Mouse (Mus musculus) intestine, embryonic 15.5 days (tissue): ENCODE results near the gene C77080. TPM values are rescaled to one million over a fixed set of nuclear protein-coding genes. Genes with fewer than 3 reads are reported as not detected.
A peak's percentile ranks its signal among the peaks of the same experiment; 100 is the strongest.
"Not testable (repeated sequence)": the region's sequence is repeated elsewhere in the genome, so short reads cannot be mapped to it uniquely, and the experiment has no call there.

ENCODE experiments used
- ATAC-seq: fragments of 200-750 bp; cut with Nextera tagmentation; 2 replicates; pipeline ENCODE4 v1.8.0; 2017; ENCODE audit warnings: moderate TSS enrichment, moderate library complexity
- H3K27ac ChIP-seq: fragments of 300-500 bp; sonication (generic); 2 replicates; pipeline ENCODE4 v1.5.1; 2015; ENCODE audit warnings: mild to moderate bottlenecking, inconsistent platforms
- H3K27me3 ChIP-seq: fragments of 300-500 bp; sonication (generic); replicated peaks from 2 replicates; pipeline ENCODE4 v1.6.1; 2015; ENCODE audit warnings: inconsistent platforms
- H3K36me3 ChIP-seq: fragments of 300-500 bp; sonication (generic); 2 replicates; pipeline ENCODE4 v1.6.1; 2015; ENCODE audit warnings: inconsistent platforms
- H3K4me1 ChIP-seq: fragments of 300-500 bp; sonication (generic); replicated peaks from 2 replicates; pipeline ENCODE4 v1.6.1; 2015; ENCODE audit warnings: inconsistent platforms
- H3K4me2 ChIP-seq: fragments of 300-500 bp; sonication (generic); replicated peaks from 2 replicates; pipeline ENCODE4 v1.6.1; 2015; ENCODE audit warnings: mild to moderate bottlenecking, inconsistent platforms
- H3K4me3 ChIP-seq: fragments of 300-500 bp; sonication (generic); replicated peaks from 2 replicates; pipeline ENCODE4 v1.5.1; 2015; ENCODE audit warnings: inconsistent platforms
- H3K9ac ChIP-seq: fragments of 300-500 bp; sonication (generic); 2 replicates; pipeline ENCODE4 v1.6.1; 2015; ENCODE audit warnings: inconsistent platforms
- H3K9me3 ChIP-seq: fragments of 300-500 bp; sonication (generic); 2 replicates; pipeline ENCODE4 v1.6.1; 2016; ENCODE audit warnings: inconsistent platforms
- WGBS: fragments of 180-500 bp; shearing (Covaris S2); methylation state at CpG from one replicate; pipeline ENCODE4 v1.1.7; 2015; 5-methylcytosine and 5-hydroxymethylcytosine counted together
- polyA plus RNA-seq: library from polyadenylated mRNA; unstranded; fragments of >200 nt; fragmentation: Nextera tagmentation; extraction: Ambion mirVana; gene quantifications from 2 replicates; pipeline ENCODE4 v1.2.1, GENCODE M21; 2015

C77080 gene
- polyA plus RNA-seq, 1 experiment from 2014 or later = 10.3 TPM

DNA sequence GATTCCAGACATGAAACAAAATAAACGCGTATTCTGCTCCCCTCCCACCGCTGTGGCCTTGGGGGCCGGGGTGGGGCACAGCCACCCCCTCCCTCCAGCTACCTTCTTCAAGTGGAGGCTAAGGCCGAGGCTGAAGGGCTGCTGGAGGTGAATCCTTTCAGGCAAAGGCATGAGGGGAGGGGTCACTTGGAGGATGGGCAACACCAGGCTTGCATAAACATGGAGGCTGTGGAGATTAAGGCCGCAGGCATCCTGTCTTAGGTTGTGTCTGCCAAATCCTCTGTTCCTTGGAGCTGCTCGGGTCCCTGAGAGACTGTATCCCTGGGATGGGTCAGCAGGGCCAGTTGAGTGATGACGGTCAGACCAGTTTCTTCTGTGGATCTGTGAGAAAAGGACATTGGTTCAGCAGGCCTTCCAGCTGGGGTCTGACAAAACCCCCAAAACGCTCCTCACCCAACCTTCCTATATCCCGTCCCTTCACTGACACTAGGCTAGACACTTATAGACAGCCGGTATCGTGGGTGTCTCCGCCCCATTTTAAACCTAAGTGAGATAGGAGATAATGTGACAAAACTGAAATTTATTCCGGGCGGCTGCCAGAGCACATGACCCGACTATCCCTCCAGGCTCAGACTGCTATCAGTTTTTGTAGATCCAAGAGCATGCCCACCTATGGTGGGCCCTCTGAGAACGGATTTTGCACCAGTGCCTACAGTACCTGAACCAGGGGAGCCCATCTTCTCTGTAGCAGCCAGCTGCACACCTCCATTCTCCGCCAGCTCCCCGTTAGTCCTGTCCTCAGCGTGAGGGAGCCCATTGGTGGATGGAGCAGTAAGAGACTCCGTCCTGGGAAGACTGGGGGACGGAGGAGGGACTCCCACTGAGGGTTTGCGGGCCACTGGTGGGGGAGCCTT is 39.9 kb downstream of the C77080 start:
- peaks cover 56% of the 10 kb centered on the region for H3K36me3 ChIP-seq
- H3K4me2 ChIP-seq = no peak overlapping the region
- no peaks in the 10 kb centered on the region for H3K9me3 ChIP-seq
- H3K4me3 ChIP-seq = no peak overlapping the region
- H3K27ac ChIP-seq = no peak overlapping the region
- peaks cover 10% of the 10 kb centered on the region for H3K4me1 ChIP-seq
- ATAC-seq = no peak
- H3K9ac ChIP-seq = no peak overlapping the region
- WGBS = 71% methylated on average over 23 of the region's 23 CpGs
- H3K27me3 ChIP-seq = no peaks in the 10 kb centered on the region

DNA sequence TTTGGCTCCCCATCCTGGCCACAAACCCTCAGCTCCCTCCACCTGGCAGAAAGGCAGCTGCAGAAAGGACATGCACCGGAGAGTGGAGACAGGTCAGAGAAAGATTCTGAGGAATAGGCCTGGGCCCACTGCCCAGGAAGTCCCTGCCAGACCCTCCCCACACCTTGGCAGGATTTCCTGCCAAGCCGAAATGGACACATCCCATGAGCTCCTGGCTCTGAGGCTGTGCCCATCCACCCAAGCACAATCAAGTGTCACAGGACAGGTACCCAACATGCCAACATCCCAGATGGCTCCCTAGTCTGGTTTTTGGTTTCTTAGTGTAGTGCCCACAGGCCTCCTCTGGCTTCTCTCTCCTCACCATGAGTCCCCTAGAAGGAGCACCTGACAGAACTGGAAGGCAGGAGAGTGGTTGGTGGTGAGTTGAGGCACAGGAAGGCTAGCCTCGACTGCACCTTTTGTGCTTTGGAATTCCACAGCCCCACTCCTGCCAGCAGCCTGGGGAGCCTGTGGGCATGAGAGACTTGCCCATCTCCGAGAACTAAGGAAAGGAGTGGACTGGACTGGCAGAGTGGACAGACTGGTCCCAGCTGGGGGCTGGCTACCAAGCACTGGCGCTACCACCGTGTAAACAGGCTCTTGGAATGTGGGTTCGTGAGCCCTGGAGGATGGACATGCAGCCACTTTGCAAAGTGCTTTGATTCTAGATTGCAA is 40.7 kb downstream of the C77080 start:
- H3K9ac ChIP-seq = no peak overlapping the region
- ATAC-seq = no peak
- WGBS = 61% methylated on average over 7 of the region's 7 CpGs
- H3K9me3 ChIP-seq = no peaks in the 10 kb centered on the region
- H3K27me3 ChIP-seq = no peaks in the 10 kb centered on the region
- H3K27ac ChIP-seq = no peak overlapping the region
- no peak overlapping the region for H3K4me3 ChIP-seq
- H3K36me3 ChIP-seq = peaks cover 62% of the 10 kb centered on the region
- no peak overlapping the region for H3K4me2 ChIP-seq
- H3K4me1 ChIP-seq = 0 out of 2 replicates have a peak, but pooled peaks cover 6% of the 10 kb centered on the region

DNA sequence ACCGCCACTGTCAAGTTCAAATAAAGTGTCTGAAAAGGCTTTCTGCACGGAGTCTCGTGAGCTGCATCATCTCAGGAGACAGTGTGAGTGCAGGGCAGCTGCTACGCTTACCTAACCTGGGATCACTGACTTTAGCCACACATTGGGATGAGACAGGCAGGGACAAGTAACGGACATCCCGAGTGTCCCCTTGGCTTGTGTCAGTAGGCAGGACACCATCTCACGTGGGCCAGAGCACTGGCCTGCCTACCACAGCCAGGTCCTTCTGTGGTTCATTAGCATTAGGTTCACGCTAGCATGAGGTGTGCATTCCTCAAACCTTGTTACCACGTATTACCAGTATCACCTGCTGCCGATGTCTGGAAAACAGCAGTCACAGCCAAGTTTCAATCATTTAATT is 42.0 kb downstream of the C77080 start:
- Histone ChIP-seq H3K27ac (no peak overlapping the region), H3K27me3 (no peaks in the 10 kb centered on the region), H3K9me3 (no peaks in the 10 kb centered on the region), H3K4me2 (no peak overlapping the region), H3K36me3 (peaks cover 70% of the 10 kb centered on the region), H3K9ac (no peak overlapping the region), H3K4me3 (no peak overlapping the region), H3K4me1 (0 out of 2 replicates have a peak, but pooled peaks cover 6% of the 10 kb centered on the region)
- ATAC-seq = no peak
- 87% methylated on average over 10 of the region's 10 CpGs for WGBS

DNA sequence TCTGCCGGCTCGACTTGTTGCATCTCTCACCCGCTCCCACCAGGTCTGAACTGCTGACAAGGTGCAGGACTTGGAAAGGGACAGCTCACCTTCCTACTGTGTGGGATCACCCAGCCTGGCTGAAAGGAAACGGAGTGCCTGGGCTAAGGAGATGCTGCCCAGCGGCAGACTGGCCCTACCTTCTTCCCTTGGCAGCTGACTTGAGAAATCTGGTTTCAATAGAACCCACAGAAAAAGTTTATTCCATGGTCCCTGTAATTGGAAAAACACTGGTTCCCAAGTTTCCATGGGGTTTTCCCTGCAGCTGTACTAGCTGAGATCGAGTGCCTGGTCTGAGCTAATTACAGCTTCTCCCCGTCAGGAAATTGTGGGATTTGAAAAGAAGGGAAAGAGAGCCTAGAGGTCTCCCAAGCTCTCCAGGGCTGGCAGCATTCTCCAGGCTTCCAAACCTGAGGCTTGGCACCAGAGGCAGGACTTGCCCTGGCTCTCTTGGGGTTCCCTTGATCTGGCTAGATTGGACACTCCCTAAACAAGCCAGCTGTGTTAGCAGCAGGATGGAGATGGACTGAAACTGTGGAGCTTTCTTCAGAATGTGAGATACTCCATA is 42.5 kb downstream of the C77080 start:
- Histone ChIP-seq H3K4me1 (0 out of 2 replicates have a peak, but pooled peaks cover 5% of the 10 kb centered on the region), H3K4me3 (no peak overlapping the region), H3K9me3 (no peaks in the 10 kb centered on the region), H3K27ac (no peak overlapping the region), H3K27me3 (no peaks in the 10 kb centered on the region), H3K36me3 (peaks cover 74% of the 10 kb centered on the region), H3K9ac (no peak overlapping the region), H3K4me2 (no peak overlapping the region)
- 81% methylated on average over 7 of the region's 7 CpGs for WGBS
- no peak for ATAC-seq

DNA sequence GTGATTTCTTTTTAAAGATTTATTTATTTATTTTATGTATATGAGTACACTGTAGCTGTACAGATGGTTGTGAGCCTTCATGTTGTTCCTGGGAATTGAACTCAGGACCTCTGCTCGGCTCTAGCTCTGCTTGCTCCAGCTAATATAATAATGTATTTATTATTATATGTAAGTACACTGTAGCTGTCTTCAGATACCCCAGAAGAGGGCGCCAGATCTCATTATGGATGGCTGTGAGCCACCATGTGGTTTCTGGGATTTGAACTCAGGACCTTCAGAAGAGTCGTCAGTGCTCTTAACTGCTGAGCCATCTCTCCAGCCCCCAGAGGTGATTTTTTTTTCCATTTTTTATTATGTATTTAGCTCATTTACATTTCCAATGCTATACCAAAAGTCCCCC is 48.7 kb downstream of the C77080 start:
- H3K27ac ChIP-seq, H3K9me3 ChIP-seq, H3K4me2 ChIP-seq, H3K9ac ChIP-seq, H3K4me3 ChIP-seq, H3K27me3 ChIP-seq, ATAC-seq, H3K4me1 ChIP-seq: not testable (repeated sequence)
- peaks cover 63% of the 10 kb centered on the region for H3K36me3 ChIP-seq
- WGBS = 79% methylated on average over 3 of the region's 3 CpGs

DNA sequence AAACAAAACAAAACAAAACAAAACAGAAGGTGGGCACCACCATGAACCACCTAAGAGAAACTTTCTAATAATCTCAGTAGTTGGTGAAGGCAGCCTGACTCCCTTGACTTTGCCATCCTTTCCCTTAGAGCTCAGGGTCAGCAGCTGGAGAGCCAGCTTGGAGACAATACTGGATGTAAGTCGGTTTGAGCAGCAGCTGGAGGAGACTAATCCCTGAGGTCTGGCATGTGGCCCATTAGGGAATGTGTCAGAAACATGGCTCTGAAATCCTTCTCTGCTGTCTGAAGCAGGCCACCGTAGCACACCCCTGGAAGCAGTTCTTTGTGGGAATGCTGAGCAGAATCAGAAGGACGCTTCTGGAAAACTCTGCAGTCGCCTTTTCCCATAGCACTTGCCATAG is 49.7 kb downstream of the C77080 start:
- H3K4me1 ChIP-seq = no peaks in the 10 kb centered on the region
- no peaks in the 10 kb centered on the region for H3K27me3 ChIP-seq
- WGBS = 78% methylated on average over 4 of the region's 4 CpGs
- H3K4me3 ChIP-seq = no peak overlapping the region
- no peaks in the 10 kb centered on the region for H3K9me3 ChIP-seq
- H3K9ac ChIP-seq = no peak overlapping the region
- ATAC-seq = no peak
- H3K4me2 ChIP-seq = no peak overlapping the region
- peaks cover 53% of the 10 kb centered on the region for H3K36me3 ChIP-seq
- H3K27ac ChIP-seq = no peak overlapping the region

DNA sequence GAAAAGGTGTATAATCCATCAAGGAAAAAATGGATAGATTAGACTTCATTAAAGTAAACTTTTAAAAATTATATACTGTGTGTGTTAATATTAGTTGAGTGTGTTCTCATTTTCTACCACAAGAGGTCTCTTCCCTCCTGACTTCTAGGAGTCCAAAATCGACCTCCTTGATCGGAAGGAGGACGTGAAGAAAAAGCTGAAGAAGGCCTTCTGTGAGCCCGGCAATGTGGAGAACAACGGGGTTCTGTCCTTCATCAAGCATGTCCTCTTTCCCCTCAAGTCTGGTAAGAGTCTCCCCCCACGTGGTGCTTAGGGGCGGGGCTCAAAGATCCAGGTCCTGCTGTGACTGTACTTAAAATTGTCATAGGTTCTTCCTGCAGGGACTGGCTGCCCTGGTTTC is 51.7 kb downstream of the C77080 start:
- ATAC-seq = 0 out of 2 replicates have a peak, but pooled peaks have one; percentile 34
- H3K4me3 ChIP-seq = no peak overlapping the region
- no peak overlapping the region for H3K4me2 ChIP-seq
- no peaks in the 10 kb centered on the region for H3K9me3 ChIP-seq
- H3K9ac ChIP-seq = no peak overlapping the region
- H3K36me3 ChIP-seq = peaks cover 46% of the 10 kb centered on the region
- H3K27me3 ChIP-seq = no peaks in the 10 kb centered on the region
- no peaks in the 10 kb centered on the region for H3K4me1 ChIP-seq
- WGBS = 41% methylated on average over 7 of the region's 7 CpGs
- H3K27ac ChIP-seq = no peak overlapping the region

DNA sequence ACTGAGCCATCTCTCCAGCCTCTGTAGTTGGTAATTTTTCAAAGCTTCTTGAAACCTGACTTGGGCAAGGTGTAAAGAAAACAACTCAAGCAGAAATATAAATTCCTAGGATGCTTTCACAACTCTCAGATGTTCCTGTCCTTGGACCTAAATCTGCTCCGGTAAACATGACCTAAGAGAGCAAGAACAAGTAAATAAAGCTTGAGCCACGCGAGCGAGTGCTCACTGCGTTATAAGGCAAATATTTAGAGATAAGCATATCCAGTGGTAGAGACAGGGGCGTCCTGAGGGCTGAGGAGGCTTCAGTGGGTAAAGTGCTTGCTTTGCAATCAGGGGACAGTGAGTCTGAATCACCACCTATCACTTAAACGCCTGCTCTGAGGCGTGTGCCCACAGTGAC is 54.4 kb downstream of the C77080 start:
- WGBS = 37% methylated on average over 8 of the region's 8 CpGs
- H3K36me3 ChIP-seq = peaks cover 46% of the 10 kb centered on the region
- no peak for ATAC-seq
- no peak overlapping the region for H3K4me3 ChIP-seq
- H3K4me1 ChIP-seq = no peaks in the 10 kb centered on the region
- H3K27me3 ChIP-seq = no peaks in the 10 kb centered on the region
- no peak overlapping the region for H3K9ac ChIP-seq
- no peaks in the 10 kb centered on the region for H3K9me3 ChIP-seq
- no peak overlapping the region for H3K4me2 ChIP-seq
- H3K27ac ChIP-seq = no peak overlapping the region

DNA sequence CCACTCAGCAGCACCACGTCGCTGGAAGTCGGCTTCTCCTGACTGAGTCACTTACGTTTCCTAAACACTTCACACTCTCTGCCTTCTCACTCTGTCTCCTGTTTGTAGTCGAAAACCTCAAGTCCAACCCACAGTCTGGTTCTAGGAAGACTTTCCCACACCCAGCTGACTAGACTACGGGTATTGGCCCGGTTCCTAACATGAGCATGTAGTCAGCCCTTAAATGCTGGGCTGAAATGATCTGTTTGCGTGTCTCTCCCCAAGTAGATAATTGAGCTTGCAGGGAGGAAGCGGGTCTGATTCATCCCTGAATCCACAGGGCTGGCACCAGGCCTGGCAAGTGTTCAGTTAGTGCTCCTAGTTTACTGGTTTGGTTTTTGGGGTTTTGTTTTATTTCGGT is 56.5 kb downstream of the C77080 start:
- no peak overlapping the region for H3K4me2 ChIP-seq
- 92% methylated on average over 10 of the region's 10 CpGs for WGBS
- H3K36me3 ChIP-seq = peaks cover 44% of the 10 kb centered on the region
- no peaks in the 10 kb centered on the region for H3K27me3 ChIP-seq
- no peaks in the 10 kb centered on the region for H3K9me3 ChIP-seq
- H3K4me1 ChIP-seq = no peaks in the 10 kb centered on the region
- H3K9ac ChIP-seq = no peak overlapping the region
- ATAC-seq = no peak
- no peak overlapping the region for H3K27ac ChIP-seq
- H3K4me3 ChIP-seq = no peak overlapping the region

DNA sequence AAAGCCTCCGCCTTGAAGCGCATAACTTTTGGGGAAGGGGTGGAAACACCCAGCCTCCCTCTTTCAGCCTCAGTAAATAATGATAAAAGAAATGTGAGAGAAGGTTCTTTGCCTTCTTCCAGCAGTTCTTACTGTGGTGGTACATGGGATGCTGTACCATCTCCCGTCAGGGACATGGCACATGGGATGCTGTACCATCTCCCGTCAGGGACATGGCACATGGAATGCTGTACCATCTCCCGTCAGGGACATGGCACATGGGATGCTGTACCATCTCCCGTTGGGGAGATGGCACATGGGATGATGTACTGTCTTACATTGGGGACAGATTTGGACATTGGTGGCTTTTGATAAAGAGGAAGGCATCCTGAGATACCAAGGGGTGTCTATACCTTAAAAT is 63.7 kb downstream of the C77080 start:
- WGBS = 95% methylated on average over 6 of the region's 6 CpGs
- Histone ChIP-seq H3K27me3 (no peaks in the 10 kb centered on the region), H3K4me2 (no peak overlapping the region), H3K4me3 (no peak overlapping the region), H3K4me1 (0 out of 2 replicates have a peak, but pooled peaks cover 5% of the 10 kb centered on the region), H3K36me3 (peaks cover 33% of the 10 kb centered on the region), H3K9me3 (no peaks in the 10 kb centered on the region), H3K9ac (no peak overlapping the region), H3K27ac (no peak overlapping the region)
- no peak for ATAC-seq

DNA sequence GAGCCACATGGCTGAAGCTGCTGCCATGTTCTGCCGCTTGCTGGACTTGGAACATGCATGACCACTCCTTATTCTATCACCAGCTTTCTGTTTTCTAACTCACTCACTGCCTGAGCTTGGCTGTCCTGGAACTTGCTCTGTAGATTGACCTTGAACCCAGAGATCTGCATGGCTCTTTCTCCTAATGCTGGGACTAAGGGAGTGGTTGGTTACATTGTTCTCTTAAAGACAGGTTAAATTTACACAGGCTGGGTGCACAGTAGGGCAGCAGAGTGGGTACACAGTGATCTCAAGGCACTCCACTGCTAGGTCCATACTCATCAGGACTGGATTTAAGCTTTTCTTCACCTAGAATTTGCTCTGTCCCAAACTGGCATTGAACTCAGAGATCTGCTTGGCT is 66.9 kb downstream of the C77080 start:
- Histone ChIP-seq H3K4me2 (no peak overlapping the region), H3K27ac (no peak overlapping the region), H3K4me3 (no peak overlapping the region), H3K9ac (no peak overlapping the region), H3K9me3 (no peaks in the 10 kb centered on the region), H3K27me3 (no peaks in the 10 kb centered on the region), H3K4me1 (peaks cover 18% of the 10 kb centered on the region), H3K36me3 (peaks cover 20% of the 10 kb centered on the region)
- 94% methylated on average over 1 of the region's 1 CpGs for WGBS
- ATAC-seq = no peak

DNA sequence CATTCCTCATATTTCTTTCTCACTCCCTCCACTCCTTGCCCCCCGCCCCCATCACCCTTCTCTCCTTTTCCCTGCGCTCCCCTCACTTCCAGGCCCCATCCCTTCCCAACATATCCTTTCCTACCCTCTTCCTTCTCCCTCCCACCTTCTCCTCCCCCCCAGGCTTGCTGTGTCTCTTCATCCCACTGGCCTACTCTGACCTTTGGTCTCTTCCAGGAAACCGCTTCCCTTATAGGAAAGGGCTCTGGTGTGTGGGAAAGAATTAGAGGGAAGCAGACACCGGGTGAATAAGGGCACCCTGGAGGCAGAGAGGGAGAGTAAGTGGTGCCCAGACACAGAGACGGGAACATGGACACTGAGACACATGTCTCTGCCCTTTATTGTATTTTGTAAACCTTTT is 69.5 kb downstream of the C77080 start:
- Histone ChIP-seq H3K4me1 (peaks cover 23% of the 10 kb centered on the region), H3K27me3 (no peaks in the 10 kb centered on the region), H3K4me2 (peak overlapping the region; percentile 68), H3K36me3 (peaks cover 7% of the 10 kb centered on the region), H3K9ac (no peak overlapping the region), H3K4me3 (no peak overlapping the region), H3K9me3 (no peaks in the 10 kb centered on the region), H3K27ac (no peak overlapping the region)
- WGBS = 69% methylated on average over 5 of the region's 5 CpGs
- no peak for ATAC-seq
